Mouse (Mus musculus) cerebellum, adult 11-12 months (tissue): Measurements from ENCODE around the gene Psmc3.
"Not testable (repeated sequence)": the region's sequence is repeated elsewhere in the genome, so short reads cannot be mapped to it uniquely, and the experiment has no call there.

ENCODE experiments used
- DNase-seq: peaks from one replicate; pipeline ENCODE4 v3.0.0; 2022

Psmc3 gene

GRCm38 (mm10) chr2:91053934-91054382 is at the start of gene Psmc3:
TSS of gene Psmc3 (plus strand) at chr2:91054009.
- DNase-seq: peak; percentile 96

- DNase-seq: peak; percentile 27
Observed at GRCm38 (mm10) chr2:91008536-91008935, 45.3 kb upstream of the Psmc3 start.

- DNase-seq: no peak
Observed at GRCm38 (mm10) chr2:91013881-91014280, 39.9 kb upstream of the Psmc3 start.

- peak; percentile 89 for DNase-seq
Observed at GRCm38 (mm10) chr2:91015386-91015785, 38.4 kb upstream of the Psmc3 start.

- DNase-seq: peak; percentile 72
Observed at GRCm38 (mm10) chr2:91018061-91018788, 35.6 kb upstream of the Psmc3 start.

- DNase-seq: no peak
Observed at GRCm38 (mm10) chr2:91019911-91020310, 33.9 kb upstream of the Psmc3 start.

GRCm38 (mm10) chr2:91022266-91022665 is 31.5 kb upstream of the Psmc3 start:
- DNase-seq: not testable (repeated sequence)

GRCm38 (mm10) chr2:91023131-91023530 is 30.7 kb upstream of the Psmc3 start:
- no peak for DNase-seq

GRCm38 (mm10) chr2:91023956-91024355 is 29.9 kb upstream of the Psmc3 start:
- no peak for DNase-seq

GRCm38 (mm10) chr2:91025081-91025516 is 28.7 kb upstream of the Psmc3 start:
- no peak for DNase-seq

- DNase-seq: no peak
Observed at GRCm38 (mm10) chr2:91026491-91026890, 27.3 kb upstream of the Psmc3 start.

GRCm38 (mm10) chr2:91027391-91028214 is 26.2 kb upstream of the Psmc3 start:
- DNase-seq: no peak

- no peak for DNase-seq
Observed at GRCm38 (mm10) chr2:91031216-91031615, 22.6 kb upstream of the Psmc3 start.

GRCm38 (mm10) chr2:91033000-91033399 is 20.8 kb upstream of the Psmc3 start:
- DNase-seq: no peak

GRCm38 (mm10) chr2:91035385-91035784 is 18.4 kb upstream of the Psmc3 start, which contains the start of gene Rapsn:
TSS of gene Rapsn (plus strand) at chr2:91035620.
- DNase-seq: no peak

GRCm38 (mm10) chr2:91041786-91042185 is 12.0 kb upstream of the Psmc3 start:
- peak; percentile 37 for DNase-seq

GRCm38 (mm10) chr2:91042651-91043398 is 11.0 kb upstream of the Psmc3 start:
- DNase-seq: no peak

- no peak for DNase-seq
Observed at GRCm38 (mm10) chr2:91044727-91045126, 9.1 kb upstream of the Psmc3 start.

- not testable (repeated sequence) for DNase-seq
Observed at GRCm38 (mm10) chr2:91045805-91046204, 8.0 kb upstream of the Psmc3 start.

- no peak for DNase-seq
Observed at GRCm38 (mm10) chr2:91047359-91047758, 6.5 kb upstream of the Psmc3 start.

- DNase-seq: no peak
Observed at GRCm38 (mm10) chr2:91051917-91052316, 1.9 kb upstream of the Psmc3 start.

- DNase-seq: no peak
Observed at GRCm38 (mm10) chr2:91052752-91053151, 1.1 kb upstream of the Psmc3 start.
